Mouse (Mus musculus) lung, postnatal 4 days (tissue): ENCODE measurements around the gene Tbpl1.

ENCODE experiments used
- DNase-seq, 2 experiments: peaks; one replicate each; pipeline ENCODE4 v3.0.0; 2021

Tbpl1 gene

DNA sequence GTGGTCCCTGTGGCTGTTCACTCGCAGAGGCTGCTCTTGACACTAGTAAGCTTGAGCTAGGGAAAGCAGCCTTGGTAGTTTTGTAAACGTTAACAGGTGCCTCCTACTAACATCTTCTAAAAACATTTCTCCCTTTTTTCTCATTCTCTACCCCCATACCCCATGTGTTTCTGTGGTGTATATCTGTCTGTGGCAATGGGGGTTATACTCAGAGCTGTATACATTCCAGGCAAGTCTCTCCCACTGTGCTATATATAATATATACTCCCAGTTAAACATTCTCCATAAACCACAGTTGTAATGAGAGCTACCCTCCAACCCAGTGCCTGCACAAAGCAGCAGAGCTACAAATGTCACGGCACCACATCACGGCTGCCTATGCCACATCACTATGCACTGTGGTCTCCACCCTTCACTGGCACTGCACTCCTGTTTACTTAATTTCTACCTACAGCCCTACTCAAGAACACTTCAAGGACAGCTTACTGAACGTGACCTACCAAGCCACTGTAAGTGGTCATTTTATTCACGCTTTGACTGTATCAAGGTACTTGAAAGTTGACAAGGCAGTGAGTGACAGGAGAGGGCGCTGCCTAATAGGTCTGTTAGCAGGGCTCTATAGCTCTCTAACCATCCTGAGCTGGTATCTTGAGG, 23.4 kb downstream of the Tbpl1 start:
- no peak for DNase-seq

DNA sequence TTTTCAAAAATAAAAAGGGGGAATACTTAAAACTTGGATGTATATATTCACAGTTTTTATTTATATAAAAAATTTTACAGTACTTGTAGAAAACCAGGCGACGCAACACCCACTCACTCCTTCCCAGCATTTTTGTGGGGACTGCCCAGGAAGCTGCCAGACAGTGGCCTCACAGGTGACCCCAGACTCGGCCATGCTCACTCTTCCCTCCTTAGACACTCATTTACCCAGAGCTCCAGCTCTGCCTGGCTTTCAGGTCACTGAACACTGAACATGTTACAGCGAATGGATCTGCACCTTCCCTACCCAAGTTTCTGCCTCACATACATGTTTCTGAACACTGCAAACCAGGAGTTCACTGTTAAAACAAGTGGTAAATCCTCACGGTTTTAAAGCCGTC, 27.9 kb downstream of the Tbpl1 start:
- no peak for DNase-seq

DNA sequence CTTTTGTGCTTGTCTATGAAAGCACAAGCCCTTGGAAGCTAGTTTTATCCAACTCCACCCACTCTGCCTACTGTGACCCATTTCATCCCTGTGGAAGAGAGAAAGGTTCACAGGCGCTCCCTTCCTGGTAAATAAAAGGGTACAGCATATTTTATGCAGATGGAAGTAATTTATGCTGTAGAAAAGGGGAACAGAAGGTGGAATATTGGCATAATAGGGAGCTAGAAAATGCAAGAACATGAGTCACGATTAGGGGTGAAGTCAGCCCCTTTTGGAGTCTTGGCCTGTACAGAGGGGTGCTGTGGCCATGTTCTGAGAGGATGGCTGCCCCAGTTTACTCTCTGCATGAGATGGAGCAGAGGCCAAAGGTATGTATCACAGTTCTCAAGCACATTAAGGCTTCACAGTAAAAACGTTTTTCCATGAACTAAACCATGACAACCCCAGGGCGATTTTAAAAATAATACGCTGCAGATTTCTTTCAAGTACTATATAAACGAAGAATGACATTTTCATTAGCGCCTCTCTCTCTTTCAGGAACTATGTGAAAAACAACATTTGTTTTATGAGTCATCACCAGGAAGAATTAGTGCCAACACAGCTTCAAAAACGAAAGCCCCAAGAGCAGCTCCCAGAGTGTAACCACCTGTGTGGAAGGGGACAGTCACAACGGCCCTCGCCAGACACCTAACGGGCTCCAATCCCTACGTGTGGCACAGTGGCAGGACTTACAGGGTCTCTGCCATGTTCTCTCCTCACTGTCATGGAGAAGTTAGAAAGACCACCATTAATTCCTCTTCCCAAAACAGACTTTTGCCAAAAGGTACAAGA, 30.0 kb downstream of the Tbpl1 start:
- no peak for DNase-seq

DNA sequence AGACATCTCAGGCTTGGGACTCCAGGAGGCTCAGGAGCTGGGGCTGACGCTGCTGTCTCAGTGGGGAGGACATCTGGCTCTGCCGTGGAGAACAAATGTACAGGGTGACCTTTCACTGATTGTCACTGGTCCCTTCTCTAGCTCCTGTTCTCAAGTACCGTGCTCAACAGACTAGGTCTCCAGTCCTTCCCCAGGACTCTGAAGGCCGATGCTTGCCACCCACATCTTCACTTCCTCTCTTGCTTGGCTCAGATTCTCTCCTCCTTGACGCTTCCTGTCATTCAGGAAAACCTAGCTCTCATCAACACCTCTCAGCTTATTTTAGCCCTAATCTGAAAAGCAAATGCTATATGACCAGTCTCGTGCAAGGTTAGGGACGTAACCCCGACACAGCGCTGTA, 31.0 kb downstream of the Tbpl1 start:
- no peak for DNase-seq

DNA sequence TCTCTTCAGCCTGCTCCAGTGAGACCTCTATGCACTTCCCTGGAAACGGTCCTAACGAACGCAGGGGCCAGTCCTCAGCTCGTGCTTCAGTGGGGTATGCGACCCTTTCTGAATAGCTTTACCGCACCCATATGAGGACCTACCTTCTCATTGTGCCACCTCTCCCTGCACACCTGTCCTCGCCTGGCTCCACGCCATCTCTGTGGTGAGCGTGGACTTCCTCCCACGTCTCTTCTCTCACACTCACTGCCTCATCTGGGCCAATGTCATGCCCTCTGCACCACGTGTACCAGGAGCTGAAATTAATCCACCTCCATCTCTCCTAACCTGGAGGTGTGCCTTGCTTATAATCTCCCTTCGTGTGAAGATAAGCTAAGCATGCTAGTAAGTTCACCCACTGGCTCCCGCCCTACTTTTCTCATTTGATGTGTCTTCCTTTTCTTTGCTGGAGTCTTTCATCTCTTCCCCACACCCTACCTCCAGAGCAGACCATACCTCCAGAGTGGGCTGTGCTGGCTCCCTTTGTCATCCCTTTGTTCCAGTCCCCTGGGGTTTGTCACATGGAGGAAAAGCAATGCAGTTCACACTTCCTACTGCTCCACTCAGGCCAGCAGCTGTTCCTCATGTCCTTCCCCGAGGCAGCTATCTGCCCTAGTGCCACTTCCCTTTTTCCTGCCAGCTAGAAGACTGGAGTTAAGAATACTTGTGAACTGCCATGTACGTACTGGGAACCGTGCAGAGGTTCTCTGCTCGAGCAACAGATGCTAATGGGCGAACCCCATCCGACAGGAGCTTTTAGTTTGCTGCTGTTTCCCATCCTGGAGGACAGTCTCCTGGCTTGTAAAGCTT, 32.0 kb downstream of the Tbpl1 start:
- no peak for DNase-seq

DNA sequence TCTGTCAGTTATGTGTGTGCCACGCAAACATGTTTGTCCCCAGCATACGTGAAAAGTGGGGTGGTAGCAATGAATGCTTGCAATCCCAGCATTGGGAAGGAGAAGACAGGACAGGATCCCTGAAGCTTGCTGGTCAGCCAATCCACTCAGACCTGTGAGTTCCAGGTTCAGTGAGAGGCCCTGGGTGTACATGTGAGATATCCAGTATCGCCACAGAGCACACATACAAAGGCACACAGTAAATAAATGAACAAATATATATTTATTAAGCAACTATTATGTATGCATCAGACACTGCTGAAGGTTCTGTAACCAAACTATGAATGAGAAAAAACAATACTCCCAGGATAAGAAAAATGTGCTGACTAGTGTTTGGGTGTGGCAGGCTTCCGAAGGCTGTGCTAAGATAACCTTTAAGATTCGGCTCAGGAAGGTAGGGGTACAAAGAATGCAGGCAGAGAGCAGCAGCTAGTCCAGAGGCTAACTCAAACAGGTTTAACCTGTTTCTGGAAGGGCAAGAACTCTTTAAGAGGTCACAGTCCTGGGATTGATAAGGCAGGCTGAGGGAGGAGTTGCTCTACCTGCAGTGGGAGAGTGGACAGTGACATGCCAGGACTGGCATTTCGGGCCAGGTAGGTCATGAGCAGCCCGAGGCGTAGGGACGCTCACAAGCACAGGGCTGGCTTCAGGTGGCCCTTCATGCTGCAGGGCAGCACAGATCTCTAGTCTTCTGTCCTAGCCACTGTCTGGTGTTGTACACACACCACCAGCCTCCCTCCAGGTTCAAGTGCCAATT, 33.4 kb downstream of the Tbpl1 start:
- no peak for DNase-seq

DNA sequence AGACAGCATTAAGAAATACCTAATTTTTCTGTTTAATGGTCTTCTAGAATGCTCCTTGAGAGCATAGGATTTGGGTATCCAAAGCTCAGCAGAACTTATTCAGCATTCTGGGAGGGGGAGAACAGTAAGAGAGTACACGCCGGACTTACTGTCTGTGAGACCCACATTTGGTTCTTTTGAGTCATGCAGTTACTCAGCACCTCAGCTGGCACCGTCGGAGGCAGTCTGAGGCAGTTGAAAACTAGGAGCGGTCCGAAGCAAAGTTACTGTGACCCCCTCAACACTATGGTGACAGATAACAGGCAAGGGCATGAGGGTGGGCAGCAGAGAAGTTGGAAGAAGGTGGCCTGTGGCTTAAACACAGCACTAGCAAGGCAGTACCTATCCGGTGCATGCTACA, 34.9 kb downstream of the Tbpl1 start:
- no peak for DNase-seq

DNA sequence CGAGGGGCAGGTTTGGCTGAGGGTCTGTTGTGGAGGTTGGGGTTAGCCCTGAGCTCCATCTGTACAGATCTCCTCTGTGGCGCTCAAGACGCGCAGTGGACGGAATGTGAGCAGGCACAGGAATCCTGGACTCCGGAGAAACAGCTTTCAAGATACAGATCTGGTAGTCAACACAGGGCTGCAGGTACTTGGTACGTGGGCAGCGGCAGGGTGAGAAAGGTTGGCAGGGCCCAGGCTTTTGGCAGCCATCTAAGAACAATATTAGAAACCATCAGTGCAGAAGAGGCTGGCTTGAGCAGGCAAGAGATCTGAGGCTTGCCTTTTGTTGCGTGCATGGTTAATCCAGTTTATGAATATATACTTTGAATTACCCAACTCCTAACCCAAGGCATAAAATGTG, 35.5 kb downstream of the Tbpl1 start:
- DNase-seq: peak in 1 of 2 experiments; percentile 39

DNA sequence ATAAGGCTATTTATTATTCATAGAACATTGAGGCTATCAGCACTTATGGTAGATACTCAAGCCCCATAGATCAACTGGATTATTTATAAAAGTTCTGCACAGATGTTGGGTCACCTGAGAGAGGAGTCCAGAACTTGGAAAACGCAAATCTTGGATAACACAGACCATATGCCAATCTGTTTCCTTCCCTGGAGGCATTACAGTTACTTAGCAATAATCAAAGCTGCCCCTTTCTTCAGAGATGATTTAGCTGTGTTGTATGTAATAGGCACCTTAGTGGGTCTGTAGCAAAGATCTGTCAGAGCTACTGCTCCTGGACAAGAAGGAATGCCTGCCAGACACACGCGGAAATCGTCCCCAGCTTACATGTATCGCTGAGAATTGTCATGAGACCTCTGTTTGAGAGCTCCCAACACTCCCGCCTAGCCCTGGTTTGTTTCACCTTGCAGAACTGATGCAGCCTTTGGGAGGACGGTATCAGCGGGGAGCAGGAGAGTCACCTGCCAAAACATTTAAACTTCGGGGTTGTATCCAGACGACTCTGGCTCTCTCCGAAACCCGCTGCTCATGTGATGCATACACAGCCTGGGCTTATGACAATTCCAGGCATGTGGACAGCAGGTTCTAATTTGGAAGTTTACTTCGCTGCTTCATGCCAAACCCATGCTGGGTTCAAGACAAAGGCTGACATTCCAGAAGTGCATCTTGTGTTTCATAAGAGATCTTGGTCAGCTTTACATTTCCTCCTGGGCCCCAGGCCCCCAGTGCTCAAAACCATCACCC, 55.7 kb downstream of the Tbpl1 start:
- no peak for DNase-seq

DNA sequence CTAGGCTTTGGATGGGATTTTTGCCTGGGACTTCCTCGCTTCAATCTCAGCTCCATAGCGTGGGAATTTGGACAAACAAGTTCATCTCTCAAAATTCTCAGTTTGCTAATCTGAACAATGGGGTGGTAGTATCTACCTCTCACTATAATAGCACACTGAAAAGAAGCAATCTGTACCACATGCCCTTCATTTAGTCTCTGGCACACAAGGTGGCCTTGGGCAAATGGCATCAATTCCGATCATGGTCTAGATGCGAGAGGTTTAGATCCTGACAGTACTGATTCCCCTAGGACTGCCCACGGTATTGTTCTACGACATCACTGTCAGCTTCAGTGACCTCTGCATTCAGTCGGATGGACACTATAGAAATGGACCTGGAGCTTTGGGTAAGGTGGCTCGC, 57.6 kb downstream of the Tbpl1 start:
- DNase-seq: no peak

DNA sequence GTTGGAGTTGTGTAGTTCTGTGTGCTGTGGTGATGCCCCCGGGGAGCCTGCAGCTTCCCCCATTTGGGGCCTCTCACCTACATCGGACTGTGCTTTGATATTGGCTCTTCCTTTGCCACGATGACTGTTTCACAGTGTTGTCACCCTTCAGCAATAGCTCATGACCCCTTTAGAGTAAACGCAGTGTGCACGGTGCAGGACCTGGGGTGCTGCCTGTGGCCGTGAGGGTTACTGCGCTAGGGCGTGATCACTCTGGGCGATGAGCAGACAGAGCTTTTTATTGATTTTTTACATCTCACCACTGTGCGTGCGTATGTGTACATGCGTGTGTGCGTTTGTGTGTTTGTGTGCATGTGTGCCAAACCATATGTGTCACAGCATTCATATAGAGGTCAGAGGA, 63.2 kb downstream of the Tbpl1 start:
- no peak for DNase-seq

DNA sequence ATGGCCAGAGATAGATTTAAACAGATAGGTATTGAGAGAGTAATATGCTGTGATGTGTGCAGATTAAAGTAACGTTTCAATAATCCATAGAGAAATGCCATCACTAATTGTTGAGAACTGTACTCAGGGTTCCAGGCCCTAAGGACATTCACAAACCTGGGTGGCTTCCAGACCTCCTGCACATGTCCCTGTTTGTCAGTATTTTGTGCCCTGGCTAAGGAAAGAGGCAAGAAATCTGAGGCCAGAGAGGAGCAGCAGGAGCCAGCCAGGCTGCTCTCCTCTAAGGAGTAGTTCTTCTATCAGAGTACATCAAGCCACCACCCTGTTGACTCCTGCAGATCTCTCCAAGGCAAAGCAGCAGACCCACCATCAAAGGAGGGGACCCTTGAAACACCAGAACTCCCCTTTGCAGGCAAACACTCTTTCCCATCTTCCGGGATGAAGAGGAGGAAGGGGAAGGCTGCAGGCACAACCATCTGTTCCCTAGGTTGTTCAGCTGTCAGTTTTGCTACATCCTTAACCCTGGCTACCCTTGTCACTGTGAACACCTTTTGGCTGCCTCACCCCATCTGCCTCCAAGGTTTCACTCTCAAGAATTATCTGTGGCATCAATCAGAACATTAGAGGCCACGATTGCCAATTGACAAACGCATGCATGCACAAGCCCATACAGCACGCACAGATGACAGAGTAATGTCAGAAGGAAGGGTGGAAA, 71.3 kb downstream of the Tbpl1 start:
- no peak for DNase-seq

DNA sequence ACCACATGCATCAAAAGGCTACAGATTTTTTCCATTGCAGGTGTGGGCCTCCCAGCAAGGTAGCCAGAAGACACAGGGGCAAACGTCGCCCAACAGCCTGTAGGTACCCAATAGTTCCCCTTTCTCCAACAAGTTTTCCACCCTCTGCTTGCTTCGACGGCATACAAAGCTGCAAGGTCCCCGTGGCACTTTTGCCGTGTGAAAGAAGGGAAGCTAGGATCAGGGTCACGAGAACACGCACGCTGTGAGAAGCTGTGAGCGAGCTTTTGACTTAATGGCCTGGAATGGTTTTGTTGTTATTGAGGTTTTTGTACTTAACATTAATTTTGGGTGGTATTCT, 72.4 kb downstream of the Tbpl1 start:
- DNase-seq: no peak

DNA sequence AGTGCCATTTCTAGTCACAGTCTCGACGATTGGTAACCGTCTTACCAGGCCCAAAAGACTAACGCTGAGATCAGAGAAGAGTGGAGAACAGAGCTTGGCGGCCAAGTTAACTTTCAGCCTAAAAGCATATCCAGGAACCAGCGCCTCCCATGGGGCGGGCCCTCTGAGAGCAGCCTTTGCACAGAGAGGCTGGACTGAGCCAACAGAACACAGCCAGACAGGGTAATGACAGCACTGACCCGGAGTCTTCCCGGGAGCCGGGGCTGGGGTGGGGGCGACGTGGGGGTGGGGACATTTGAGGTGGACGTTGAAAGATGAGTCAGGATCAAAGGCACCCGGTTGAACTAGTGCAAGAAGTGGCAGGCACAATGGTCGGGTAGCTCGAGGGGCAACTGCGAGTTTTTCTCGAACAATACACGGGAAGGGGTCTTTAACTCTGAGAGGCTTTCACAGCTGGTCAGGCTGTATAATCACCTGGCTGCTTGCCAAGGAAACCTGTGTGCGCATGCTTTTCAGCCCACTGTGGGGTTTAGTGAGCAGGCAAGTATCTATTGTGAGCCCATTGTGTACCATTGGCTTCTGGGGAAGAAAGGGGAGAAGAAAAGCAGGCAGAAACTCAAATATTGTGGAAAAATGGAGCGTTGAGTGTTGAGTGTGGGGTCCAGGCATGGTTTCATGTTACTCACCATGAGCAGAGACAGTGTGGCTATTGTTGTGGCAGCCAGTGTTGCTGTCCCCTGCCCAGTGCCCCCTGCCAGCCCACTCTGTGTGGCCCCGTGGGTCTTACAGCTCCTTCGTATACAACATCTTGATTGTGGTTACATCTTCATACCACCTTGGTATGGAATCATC, 73.0 kb downstream of the Tbpl1 start:
- no peak for DNase-seq
